Mouse (Mus musculus): ENCODE results near the gene Fam214b.
A peak's percentile ranks its signal among the peaks of the same experiment; 100 is the strongest.

Fam214b gene

DNA sequence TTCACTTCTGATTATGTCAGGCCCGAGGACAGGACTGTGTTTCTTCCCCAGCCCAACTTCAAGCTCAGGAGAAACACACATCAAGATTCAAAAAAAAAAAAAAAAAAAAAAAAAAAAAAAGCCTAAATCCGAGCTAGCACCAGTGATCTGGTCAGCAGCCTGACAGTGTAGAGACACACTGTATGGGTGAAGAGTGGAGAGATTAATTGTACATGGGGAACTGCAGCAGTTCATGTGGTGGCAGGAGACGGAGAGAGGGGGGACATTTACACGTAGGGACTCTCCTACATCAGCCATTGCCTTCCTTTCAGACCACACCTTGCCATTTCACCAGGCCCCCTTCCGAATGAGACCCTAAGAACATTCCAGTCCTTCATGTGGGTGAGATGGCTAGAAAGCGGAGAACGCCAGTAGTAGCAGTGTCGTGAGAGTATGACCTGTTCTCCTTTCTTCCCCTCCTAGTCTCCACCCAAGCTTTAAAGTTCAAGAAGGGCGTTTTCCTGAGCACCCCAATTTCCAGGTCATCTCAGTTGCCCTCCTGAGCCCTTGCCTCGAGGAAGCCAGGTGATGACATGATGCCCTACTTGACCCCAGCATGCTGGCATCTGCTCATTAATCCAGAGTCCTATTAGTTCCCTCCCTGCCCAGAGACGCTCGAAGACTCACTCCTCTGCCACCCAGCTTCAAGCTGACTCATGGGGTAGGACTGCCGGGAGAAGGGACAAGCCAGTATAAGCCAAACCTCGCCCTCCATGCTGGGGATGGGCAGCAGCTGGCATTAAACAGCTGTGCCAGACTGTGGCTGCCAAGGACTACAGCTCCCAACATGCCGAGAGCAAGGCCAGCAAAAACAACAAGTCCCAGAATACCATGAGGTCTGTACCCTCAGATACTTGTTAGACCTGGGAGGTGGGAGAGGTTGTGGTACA, 7.2 kb downstream of the Fam214b start:
- peak in 1 of 2 experiments; percentile 56 for DNase-seq (ENCODE audit: low spot score in 2 of 2)

DNA sequence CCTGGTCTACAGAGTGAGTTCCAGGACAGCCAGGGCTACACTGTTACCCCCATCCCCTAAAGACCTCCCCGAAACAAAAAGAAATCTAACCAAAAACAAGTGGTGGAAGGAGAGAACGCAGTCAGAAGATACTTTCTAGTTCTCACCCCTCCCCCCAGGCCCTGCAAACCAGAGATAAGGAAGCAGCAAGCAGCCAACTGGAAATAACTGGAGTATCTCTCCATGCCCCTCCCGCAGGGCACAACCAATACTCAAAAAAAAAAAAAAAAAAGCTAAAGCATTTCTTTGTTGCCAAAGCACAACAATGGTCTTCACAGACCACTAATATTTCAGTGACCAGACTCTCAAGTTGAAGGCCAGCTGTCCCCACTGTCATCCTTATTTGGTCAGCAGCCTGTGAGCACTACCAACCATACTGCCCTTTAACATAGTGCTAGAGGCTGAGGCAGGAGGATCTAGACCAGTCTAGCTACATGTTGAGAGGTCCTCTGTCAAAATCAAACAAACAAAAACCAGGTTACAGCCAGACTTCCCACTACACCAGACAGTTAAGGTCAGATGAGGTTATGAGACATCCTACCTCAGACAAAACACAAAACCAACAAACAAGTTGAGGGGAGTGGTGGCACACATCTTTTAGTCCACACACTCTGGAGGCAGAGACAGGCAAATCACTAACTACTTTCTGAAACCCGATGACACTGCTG, 8.0 kb downstream of the Fam214b start:
- DNase-seq (ENCODE audit: low spot score in 2 of 2): peak; percentile 61 to 81

DNA sequence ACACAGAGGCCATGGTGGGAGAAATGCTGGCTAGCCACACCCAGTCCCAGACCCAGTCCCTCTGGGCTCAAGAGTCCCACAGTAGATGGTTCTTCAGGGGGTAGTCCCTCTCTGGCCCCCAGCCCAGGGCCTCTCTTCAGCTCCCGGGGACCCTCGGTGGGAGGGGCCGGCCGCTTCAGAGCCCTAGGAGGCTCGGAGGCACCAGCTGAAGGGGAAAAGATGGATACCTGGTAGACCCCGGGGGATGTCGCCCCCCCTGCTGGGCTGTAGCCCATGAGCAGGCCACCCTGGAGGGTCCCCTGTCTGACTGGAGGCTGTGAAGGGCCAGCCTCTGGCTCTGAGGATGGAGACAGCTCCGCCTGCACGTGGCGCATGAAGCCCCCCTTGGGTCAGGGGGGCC, 9.7 kb downstream of the Fam214b start:
- DNase-seq (ENCODE audit: low spot score in 2 of 2): no peak

DNA sequence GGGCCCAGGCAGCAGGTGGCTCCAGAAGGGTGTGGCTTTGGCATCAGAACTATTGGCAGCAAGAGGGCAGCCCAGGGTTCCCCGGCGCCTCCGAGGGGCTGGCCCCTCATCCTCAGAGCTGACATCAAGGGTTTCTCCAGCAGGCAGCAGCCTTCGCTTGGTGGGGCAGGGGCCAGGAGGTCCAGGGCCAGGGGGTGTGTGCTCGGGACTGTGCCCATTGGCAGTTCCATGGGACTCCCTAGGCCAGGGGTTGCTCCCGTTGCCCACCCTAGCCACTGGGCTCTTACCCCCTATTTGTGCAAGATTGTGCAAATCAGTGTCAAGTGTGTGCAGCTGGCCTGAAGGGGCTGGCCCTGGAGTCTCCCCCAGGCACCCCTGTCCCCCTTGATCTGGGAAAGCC, 10.2 kb downstream of the Fam214b start:
- no peak for DNase-seq (ENCODE audit: low spot score in 2 of 2)

DNA sequence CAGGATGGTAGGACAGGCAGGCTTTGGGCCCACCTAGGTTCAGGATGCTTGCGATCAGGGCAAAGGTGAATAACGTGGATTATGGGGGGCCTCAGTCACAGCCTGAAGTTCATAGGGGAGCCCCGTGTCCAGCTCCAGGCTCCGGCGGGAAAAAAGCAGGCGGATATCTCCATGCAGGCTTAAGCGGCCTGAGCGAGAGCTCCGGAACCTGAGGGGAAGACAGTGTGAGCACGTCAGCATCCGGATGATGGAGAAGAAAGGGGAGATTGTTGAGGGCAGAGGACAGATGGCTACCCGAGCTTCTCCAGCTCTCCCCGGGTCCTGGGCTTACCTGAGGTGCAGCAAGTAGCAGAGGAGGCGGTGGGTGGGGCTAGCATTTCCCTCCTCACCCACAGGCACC, 12.5 kb downstream of the Fam214b start:
- no peak for DNase-seq (ENCODE audit: low spot score in 2 of 2)

DNA sequence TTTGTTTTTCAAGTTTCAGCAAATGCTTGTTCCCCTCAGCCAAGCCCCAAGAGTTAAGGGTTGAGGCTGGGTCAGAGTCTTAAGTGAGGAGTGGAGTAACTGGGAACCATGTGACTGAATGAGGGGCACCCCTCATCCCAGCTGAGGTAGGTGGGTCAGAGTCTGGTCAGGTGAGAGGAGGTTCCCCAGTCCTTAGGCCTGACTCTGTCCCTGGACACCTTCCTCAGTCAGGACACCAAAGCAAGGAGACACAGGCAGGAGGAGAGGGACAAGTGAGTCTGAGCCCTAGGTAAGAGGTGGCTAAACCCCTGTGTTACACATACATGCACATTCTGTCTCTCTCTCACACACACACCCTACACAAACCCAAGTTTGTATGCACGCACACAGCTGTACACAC, 13.5 kb downstream of the Fam214b start:
- no peak for DNase-seq (ENCODE audit: low spot score in 2 of 2)

DNA sequence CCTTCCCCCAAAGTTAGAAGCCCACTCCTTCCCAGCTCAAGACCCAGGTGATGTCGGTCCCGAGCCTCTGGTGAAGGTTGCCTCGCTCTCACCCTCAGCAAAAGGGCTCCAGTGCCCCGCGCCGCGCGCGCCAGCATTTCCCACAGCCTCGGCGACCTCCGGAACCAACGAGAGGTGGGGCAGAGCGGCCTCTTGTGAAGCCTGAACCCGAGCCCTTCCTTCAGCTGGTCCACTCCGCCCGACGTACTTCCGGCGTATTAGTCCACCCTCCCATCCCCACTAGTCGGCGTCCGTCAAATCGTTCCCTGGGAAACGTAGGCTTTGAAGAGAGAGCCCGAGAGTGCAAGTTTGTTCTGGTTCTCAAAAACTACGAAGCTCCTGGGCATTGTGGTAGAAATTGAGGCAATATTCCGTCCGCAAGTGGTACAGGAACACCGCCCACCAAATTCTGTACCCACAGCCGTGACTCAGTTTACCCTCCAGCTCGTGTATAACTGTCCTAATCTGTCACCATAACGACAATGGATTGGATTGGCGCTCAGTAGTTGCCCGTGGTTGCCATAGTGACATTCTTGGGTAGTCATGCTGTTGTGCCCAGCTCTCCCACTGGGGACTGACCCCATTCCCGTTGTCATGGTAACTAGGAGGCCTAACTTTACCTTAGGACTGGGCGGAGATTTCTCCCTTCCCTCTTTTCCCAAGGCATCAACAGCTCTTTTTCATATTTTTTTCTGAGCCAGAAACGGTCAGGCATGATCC, 14.6 kb downstream of the Fam214b start, which contains the start of gene Stoml2:
Gene Stoml2, minus strand, starts transcription at position 474 of the 759 bp plus-strand sequence.
- peak; percentile 90 to 93 for DNase-seq (ENCODE audit: low spot score in 2 of 2)

DNA sequence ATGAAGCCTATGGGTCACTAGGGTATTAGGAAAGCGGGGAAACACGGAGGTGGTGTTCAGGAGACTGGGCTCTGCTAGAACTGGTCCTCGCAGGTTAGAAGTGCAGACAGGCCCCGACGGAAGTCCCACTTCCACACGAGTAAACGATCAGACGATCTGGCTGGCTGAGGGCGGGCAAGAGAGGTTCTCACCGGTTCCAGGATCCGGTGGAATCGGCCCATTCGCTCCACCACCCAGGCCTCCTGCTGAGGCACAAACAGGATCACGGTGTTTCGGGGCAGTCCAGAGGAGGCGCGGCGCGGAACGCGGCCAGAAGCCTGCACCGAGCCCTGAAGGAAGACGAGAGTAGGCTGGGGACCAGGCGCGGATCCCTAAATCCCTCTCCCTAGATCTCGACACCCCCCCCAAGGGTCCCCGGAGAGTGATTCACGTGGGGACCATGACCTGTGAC, 15.2 kb downstream of the Fam214b start:
- no peak for DNase-seq (ENCODE audit: low spot score in 2 of 2)

DNA sequence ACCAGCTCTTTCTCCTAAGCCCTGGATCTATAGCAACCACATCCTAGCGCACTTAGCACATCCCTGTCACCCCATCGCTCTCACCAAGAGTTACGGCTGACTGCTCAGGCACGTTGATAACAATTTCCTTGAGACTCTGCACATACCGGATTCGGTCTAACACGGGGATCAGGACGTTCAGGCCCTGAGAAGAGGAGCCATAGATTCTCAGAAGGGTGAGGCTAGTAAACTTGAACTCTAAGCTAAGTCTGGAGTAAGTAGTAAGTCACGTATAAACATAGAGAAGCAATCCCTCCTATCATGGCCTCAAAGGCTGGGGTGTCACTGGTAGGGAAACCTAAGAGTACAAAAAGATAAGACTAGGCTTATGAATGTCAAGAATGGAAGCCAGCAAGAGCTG, 15.7 kb downstream of the Fam214b start:
- DNase-seq (ENCODE audit: low spot score in 2 of 2): no peak

DNA sequence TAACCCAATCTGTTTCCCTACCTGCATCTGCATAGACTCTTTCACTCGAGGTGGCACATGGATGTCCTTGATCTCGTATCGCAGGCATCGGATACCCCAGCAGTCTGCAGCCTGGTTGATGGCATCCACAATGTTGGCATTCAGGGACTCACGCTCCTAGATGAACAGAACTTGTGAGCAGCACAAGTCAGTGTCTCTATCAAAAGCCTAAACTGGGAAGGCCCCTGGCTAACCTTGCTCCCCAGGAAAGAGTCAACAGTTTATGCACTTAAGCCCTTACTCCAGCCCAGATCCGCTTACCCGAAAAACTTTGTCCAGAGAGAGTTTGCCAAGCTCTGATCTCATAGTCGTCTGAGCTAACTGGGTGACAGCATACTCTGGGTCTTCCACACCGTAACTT, 16.3 kb downstream of the Fam214b start:
- DNase-seq (ENCODE audit: low spot score in 2 of 2): no peak

DNA sequence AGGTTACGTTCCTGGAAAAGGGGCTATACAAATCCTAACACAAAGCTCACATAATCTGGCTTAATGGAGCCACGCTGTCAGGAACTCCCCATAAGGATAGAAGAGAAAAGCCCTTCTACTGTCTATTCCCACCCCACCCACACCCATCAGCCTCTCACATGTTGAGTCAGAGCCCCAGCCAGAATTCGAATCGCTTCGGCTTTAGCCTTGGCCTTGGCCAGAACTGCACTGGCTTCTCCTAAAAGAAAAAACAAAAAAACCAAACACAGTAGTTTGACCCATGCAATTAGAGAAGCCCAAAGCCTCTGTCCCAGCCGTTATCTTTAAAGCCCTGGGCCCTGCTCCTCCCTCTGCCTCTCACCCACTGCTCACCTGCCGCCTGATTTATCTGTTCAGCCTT, 16.9 kb downstream of the Fam214b start:
- DNase-seq (ENCODE audit: low spot score in 2 of 2): no peak

DNA sequence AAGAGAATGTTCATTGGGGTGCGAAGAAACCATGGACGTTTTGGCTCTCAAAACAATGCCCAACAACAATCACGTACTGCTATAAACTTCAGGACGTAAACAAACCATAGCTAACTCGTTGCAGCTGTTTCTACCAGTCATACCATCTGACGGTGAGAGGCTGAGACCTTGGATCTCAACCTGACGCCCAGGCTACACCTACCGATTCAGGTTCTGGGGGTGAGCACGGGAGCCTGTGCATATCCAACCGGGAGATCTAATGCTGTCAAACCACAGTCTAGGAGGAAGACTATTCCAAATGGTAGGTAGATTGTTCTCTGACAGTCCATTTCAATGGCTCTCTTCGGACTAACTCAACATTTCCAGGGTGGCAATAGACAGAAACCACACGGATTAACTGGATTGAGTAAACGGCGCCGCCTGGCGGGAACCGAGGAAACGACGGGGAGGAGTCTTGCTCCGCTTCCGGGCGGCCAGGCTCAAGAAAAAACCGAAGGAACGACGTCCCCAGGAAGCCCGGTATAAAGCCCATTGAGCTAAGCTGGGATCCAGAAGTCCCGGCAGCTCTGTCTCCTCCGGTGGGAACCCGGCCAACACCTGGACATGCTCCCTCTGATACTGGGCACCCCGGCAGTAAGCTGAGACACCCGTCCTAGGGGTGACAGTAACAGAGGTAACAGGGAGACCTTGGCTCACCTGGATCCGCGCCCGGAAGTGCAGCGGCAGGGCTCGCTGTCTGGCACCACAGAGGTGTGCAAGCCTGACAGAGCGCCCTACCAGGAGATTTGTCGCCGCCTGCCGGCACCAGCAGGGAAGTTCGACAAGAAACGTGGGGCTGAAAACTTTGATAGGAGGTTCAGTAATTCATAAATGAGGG, 20.7 kb downstream of the Fam214b start, which contains the start of gene Pigo:
Gene Pigo, minus strand, starts transcription at position 736 of the 877 bp plus-strand sequence.
- DNase-seq (ENCODE audit: low spot score in 2 of 2): peak; percentile 87 to 89

DNA sequence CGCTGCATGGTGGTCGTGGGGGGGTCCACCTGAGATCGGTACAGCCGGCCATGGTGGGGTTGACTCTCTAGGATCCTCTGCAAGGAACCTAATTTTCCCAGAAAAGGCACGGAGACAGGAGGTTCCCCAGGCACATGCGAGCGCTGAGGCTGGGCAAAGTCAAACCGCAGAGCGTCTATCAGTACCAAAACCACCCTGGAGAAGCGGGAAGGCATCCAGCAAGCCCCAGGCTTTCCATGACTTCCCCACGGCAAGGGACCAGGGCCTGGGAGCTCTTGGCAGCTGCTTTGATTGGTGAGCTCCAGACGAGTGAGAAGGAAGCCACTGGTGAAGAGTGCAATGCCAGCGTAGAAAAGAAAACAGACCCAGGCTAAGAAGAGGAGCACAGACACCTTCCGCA, 21.3 kb downstream of the Fam214b start:
- no peak for DNase-seq (ENCODE audit: low spot score in 2 of 2)

DNA sequence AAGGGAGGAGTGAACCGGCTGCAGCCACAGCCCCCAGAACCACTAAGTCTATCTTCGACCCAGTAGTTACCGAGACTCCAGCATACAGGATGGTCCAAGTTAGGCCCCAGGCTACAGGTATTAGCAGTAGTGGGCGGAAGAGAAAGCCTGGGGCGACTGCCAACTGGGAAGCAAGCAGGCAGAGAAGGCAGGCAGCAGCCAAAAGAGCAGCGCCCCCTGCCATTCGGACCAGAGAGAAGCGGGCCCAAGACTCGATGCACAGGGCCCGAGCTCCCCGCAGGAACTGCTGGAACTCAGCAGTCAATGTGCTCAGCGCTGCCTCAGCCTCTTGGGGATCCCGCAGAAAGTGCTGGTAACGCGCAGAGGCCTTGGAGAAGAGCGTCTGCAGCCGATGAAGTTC, 24.7 kb downstream of the Fam214b start:
- DNase-seq (ENCODE audit: low spot score in 2 of 2): no peak

DNA sequence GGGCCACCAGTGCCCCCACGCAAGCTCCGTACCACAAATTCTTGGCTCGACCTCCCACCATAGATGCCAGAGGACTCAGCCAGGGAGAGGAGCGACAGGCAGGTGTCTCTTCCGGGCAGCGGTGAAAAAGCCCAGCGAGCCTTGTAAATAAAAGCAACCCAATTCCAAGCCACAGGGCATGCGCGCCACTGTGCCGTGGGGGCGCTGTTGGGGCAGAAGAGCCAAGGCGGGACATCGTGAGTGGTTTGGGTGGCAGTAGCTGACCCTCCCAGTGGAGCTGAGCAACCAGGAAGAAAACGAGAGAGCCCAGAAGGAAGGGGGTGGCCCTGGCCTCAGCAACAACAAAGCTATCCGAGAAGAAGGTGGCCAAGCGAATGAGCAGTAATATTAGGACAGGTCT, 25.1 kb downstream of the Fam214b start:
- no peak for DNase-seq (ENCODE audit: low spot score in 2 of 2)

DNA sequence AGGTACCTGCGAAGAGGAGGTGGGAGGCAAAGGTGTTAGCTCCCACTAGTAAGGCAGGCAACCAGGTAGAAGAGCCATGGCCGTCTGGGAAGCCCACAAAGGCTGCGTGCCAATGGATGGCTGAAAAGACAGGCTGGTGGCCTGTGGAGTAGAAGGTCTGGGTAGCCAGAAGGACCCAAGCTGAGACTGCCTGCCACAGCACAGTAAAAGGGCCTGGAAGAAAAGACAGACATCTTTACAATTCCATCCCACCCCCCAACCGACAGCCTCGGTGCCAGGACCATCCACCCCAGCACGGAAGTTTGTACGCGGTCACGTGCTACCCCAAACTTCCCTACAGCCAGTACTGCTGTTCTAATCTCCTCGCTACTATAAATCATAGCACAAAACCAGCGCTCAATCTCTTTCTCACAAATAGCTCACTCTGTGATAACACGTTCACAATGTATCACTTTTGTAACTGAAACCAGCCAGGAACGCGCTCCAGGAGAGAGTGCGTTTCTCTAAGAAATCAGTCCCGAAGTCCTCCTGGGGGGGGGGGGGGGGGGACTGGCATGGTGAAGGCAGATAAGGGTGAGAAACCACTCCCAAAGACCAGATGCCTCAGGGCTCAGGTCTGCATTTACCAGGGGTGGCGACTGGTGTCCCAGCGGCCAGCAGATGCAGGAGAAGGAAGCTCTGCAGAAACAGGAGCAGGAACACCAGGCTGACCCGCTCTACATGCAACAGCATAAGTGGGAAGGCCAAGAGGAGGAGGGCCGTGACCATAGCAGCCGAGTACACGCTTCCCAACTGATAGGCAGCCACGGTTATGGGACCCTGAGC, 26.2 kb downstream of the Fam214b start:
- no peak for DNase-seq (ENCODE audit: low spot score in 2 of 2)

DNA sequence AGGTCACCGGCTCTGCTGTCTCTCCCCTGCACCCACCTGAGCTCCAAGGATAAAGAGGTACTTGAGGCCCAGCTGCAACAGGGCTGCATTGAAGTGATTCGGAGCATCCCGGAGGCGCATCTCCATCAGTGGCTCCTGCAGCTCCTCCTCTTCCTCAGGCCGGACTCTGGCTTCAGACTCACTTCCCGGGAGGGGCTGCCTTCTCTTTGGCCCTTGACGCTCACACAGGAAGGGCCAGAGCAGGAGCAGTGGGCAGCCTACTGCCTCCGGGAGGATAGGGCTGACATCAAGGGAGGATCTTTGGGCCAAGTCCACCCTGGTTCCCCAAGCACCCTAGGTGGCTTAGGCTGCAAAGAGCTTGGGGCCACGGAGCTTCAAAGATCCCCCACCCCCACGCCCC, 26.8 kb downstream of the Fam214b start:
- DNase-seq (ENCODE audit: low spot score in 2 of 2): no peak

DNA sequence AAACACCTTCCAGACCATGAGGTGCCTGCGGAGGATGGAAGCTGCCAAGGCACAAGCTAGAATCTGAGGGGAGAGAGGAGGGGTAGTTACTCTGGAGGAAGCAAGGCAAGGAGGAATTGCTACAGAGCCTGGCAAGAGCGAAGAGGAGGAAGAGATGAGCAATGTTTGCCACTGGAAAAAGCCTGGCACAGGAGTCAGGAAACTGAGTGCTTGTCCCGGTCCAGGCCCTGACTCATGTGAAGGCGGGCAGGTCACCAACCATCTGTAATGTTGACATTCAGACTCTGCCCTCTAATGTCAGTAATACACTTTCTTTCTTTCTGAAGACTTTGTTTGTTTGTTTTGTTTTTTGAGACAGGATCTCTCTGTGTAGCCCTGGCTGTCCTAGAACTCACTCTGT, 27.9 kb downstream of the Fam214b start:
- DNase-seq (ENCODE audit: low spot score in 2 of 2): no peak

DNA sequence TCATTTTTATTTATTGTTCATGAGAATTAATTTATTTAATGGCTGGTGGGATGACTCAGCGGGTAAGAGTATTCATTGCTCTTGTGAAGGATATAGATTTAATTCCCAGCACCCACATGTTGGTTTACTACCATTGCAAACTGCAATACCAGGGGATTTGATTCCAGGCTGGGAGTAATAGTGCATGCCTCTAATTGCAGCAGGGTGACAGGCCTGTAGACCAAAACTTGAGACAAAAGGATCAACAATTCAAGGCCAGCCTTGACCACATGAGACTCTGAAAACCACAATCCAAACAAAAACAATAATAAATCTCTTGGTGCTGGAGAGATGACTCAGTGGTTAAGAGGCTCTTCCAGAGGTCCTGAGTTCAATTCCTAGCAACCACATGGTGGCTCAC, 33.9 kb downstream of the Fam214b start:
- no peak for DNase-seq (ENCODE audit: low spot score in 2 of 2)
